ENCODE assay signal across 8 mouse cellular contexts in the genomic region with DNA sequence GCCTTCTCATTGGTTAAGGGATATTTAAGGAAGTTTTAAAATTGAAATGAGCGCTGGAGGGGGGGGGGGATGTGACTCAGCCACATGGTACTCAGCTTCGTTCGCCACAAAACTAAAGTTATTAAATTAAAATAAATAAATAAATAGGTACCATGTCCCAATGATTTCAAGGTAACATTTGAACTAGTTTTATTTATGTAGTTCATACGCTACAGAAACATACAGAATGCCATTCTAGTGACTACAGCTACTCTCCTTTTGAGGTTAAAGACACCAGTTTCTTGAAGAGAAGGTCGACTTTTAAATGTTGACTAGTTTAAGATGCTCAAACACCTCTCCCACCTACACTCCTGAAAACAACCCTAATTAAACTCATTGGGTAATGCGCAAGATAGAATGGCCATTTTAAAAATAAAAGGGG. TPM values are rescaled to one million over a fixed set of nuclear protein-coding genes. Genes with fewer than 3 reads are reported as not detected.
A peak's percentile ranks its signal among the peaks of the same experiment; 100 is the strongest.
DNase-seq lines count a peak whose midpoint lies in the region; ATAC-seq and TF ChIP-seq lines count a peak whose summit lies in the region.

No protein-coding gene starts in this region.

- peaks cover 4% of the 10 kb centered on the region; the same call in 1 of the 2 replicates for H3K4me1 ChIP-seq in kidney, postnatal 0 days (replicated peaks; ENCODE audit: insufficient read depth, low read length)
- peaks cover 28% of the 10 kb centered on the region for H3K4me1 ChIP-seq in embryonic facial prominence, embryonic 13.5 days
- H3K4me1 ChIP-seq in intestine, embryonic 15.5 days (replicated peaks): peaks cover 18% of the 10 kb centered on the region

- no peak for DNase-seq in kidney, postnatal 0 days (ENCODE audit: low spot score)
- no peak for DNase-seq in kidney, adult 8-10 months
- peak; percentile 43 for DNase-seq in naive thymus-derived CD4-positive, alpha-beta T cell, adult 2 months (ENCODE audit: low read depth)
- no peak for DNase-seq in testis, postnatal 10 days (ENCODE audit: low spot score)
- no peak for DNase-seq in cerebellum, adult 9-10 months
- no peak for DNase-seq in kidney, postnatal 36 days

- H3K9ac ChIP-seq in kidney, postnatal 0 days (ENCODE audit: low read depth, low read length): no peak overlapping the region
- H3K9ac ChIP-seq in embryonic facial prominence, embryonic 13.5 days: no peak overlapping the region
- no peak overlapping the region for H3K9ac ChIP-seq in intestine, embryonic 15.5 days

- no peak for TF ChIP-seq CTCF in kidney, postnatal 0 days (IDR thresholded peaks at IDR 0.05; ENCODE audit: low read depth)

- ATAC-seq in kidney, postnatal 0 days (replicated peaks; ENCODE audit: low FRiP score, low read depth): no peak
- no peak for ATAC-seq in embryonic facial prominence, embryonic 13.5 days (ENCODE audit: insufficient number of reproducible peaks, insufficient read depth, low FRiP score, low TSS enrichment, low read depth)
- no peak for ATAC-seq in intestine, embryonic 15.5 days

- no peaks in the 10 kb centered on the region for H3K36me3 ChIP-seq in kidney, postnatal 0 days (ENCODE audit: insufficient read depth, low read length)
- no peaks in the 10 kb centered on the region for H3K36me3 ChIP-seq in embryonic facial prominence, embryonic 13.5 days
- H3K36me3 ChIP-seq in intestine, embryonic 15.5 days: no peaks in the 10 kb centered on the region

- no peaks in the 10 kb centered on the region for H3K27me3 ChIP-seq in kidney, postnatal 0 days (ENCODE audit: insufficient read depth, low read length)
- H3K27me3 ChIP-seq in embryonic facial prominence, embryonic 13.5 days: no peaks in the 10 kb centered on the region
- H3K27me3 ChIP-seq in intestine, embryonic 15.5 days (replicated peaks): no peaks in the 10 kb centered on the region

- peak overlapping the region; percentile 27; the same call in 1 of the 2 replicates for H3K4me3 ChIP-seq in kidney, postnatal 0 days (replicated peaks; ENCODE audit: low read depth, low read length)
- H3K4me3 ChIP-seq in embryonic facial prominence, embryonic 13.5 days: peak overlapping the region; percentile 39
- no peak overlapping the region for H3K4me3 ChIP-seq in intestine, embryonic 15.5 days (replicated peaks)

- H3K9me3 ChIP-seq in kidney, postnatal 0 days (replicated peaks; ENCODE audit: low read length): no peaks in the 10 kb centered on the region
- H3K9me3 ChIP-seq in embryonic facial prominence, embryonic 13.5 days: no peaks in the 10 kb centered on the region
- H3K9me3 ChIP-seq in intestine, embryonic 15.5 days: no peaks in the 10 kb centered on the region

- H3K4me2 ChIP-seq in kidney, postnatal 0 days (ENCODE audit: low read length): peak overlapping the region; percentile 80
- H3K4me2 ChIP-seq in embryonic facial prominence, embryonic 13.5 days: peak overlapping the region; percentile 67
- peak overlapping the region; percentile 76 for H3K4me2 ChIP-seq in intestine, embryonic 15.5 days (replicated peaks)

- H3K27ac ChIP-seq in kidney, postnatal 0 days: peak overlapping the region; percentile 57; the same call in 1 of the 2 replicates
- no peak overlapping the region for H3K27ac ChIP-seq in embryonic facial prominence, embryonic 13.5 days
- peak overlapping the region; percentile 81; the same call in 1 of the 2 replicates for H3K27ac ChIP-seq in intestine, embryonic 15.5 days

- 23% methylated on average over 6 of the region's 6 CpGs for WGBS in kidney, postnatal 0 days
- WGBS in embryonic facial prominence, embryonic 13.5 days: 18% methylated on average over 6 of the region's 6 CpGs
- WGBS in intestine, embryonic 15.5 days: 33% methylated on average over 6 of the region's 6 CpGs

RNA-seq across cellular contexts. Expression of gene Zfp217, which starts 6.4 kb away (rescaled TPM):
- 3.7 and 4.0 TPM in 2 replicates for polyA plus RNA-seq in kidney, postnatal 0 days (2015; fragmentation: Nextera tagmentation; extraction: Ambion mirVana)
- 4.7 and 5.2 TPM in 2 replicates for polyA plus RNA-seq in embryonic facial prominence, embryonic 13.5 days (2015; fragmentation: Nextera tagmentation; extraction: Ambion mirVana)
- 3.3 and 3.7 TPM in 2 replicates for polyA plus RNA-seq in intestine, embryonic 15.5 days (2015; fragmentation: Nextera tagmentation; extraction: Ambion mirVana)
